Mouse (Mus musculus): ENCODE results near the gene Lpar3. TPM values are rescaled to one million over a fixed set of nuclear protein-coding genes. Genes with fewer than 3 reads are reported as not detected.

Lpar3 gene
- polyA plus RNA-seq, 1 experiment from 2014 or later = 0.83 TPM

DNA sequence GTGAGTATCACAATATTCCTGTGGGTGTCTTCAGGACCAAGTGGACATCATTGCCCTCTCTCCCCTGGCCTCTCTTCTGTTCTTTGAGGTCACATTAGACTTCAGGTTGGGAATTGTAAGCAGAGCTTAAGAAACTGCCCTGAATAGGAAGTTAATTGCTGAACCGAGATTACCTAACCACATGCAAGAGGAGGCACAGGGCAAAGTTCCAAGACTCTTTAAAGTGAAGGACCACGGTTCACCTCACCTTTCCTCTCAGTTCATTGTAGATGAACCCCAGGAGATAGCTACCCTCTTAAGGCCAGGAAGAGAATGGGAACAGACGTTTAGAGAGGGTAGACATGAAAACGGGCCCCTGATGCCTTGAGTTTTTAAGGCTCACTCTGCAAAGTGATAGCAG is 3.5 kb downstream of the Lpar3 start:
- Histone ChIP-seq H3K36me3 (ENCODE audit: control insufficient read depth, insufficient read depth, low read length) (no peaks in the 10 kb centered on the region), H3K9ac (ENCODE audit: low read depth, low read length) (no peak overlapping the region), H3K27ac (ENCODE audit: low read depth, low read length) (no peak overlapping the region), H3K4me1 (ENCODE audit: control insufficient read depth, insufficient read depth, low read length) (no peaks in the 10 kb centered on the region), H3K9me3 (ENCODE audit: control insufficient read depth, low read length) (no peaks in the 10 kb centered on the region), H3K4me2 (replicated peaks; ENCODE audit: low read depth, low read length) (no peak overlapping the region), H3K27me3 (ENCODE audit: control insufficient read depth, insufficient read depth, low read length) (peaks cover 34% of the 10 kb centered on the region), H3K4me3 (ENCODE audit: low read length) (no peak overlapping the region)
- WGBS = 70% methylated on average over 4 of the region's 4 CpGs
- ATAC-seq (ENCODE audit: low FRiP score, low TSS enrichment) = no peak

DNA sequence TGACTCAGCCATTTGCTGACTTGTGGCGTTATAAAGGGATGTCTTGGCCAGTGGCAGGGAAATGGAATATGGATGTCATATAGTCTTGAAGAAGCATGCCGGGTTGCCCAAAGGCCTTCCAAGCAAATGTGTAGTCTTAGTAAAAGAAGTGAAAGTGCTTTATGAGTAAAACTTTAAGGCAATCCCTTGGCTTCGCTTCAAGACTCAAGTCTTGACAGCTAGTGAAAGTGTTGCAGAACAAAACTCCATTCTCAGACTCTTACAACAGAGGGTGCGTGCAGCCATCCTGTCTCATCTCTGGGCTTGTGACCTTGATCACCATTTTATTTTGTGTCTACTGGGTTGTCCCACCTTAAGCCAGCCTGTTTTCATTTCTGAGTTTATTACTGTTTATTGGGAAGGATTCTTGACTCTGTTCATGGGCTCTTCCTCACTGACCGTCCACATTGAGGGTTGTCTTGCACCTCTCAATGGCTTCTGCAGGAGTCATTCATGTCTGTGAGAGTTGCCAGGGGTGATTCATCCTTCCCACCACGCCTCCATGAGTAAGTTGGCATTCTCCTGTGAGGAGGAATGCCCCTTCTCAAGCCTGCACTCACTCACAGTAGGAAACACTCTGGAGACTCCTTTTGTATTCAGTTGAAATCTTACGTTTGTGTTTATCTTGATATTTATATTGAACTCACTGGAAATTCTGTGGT is 4.4 kb downstream of the Lpar3 start:
- Histone ChIP-seq H3K4me2 (replicated peaks; ENCODE audit: low read depth, low read length) (no peak overlapping the region), H3K27ac (ENCODE audit: low read depth, low read length) (no peak overlapping the region)
- 84% methylated on average over 7 of the region's 7 CpGs for WGBS

DNA sequence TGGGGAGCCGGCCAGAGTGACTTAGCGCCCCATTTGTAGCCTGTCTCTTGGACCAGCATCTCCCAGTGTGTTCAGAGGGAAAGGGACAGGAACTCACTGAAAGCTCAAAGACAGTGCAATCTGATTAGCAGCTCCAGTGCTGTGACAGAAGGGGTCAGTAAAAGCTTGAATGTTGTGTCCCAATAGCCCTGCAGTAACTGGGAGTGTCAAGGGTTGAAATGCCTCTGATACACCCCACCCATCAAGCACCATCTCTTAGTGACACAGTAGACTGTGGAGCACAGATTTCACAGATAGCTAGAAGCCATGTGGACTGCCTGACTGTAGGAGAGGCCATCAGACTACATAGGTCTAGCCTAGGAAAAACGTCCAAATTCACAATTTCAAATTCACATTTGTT is 6.7 kb downstream of the Lpar3 start:
- Histone ChIP-seq H3K27me3 (ENCODE audit: control insufficient read depth, insufficient read depth, low read length) (peaks cover 5% of the 10 kb centered on the region; the same call in 1 of the 2 replicates), H3K36me3 (ENCODE audit: control insufficient read depth, insufficient read depth, low read length) (no peaks in the 10 kb centered on the region), H3K4me2 (replicated peaks; ENCODE audit: low read depth, low read length) (no peak overlapping the region), H3K9ac (ENCODE audit: low read depth, low read length) (no peak overlapping the region), H3K9me3 (ENCODE audit: control insufficient read depth, low read length) (no peaks in the 10 kb centered on the region), H3K4me3 (ENCODE audit: low read length) (no peak overlapping the region), H3K4me1 (ENCODE audit: control insufficient read depth, insufficient read depth, low read length) (no peaks in the 10 kb centered on the region), H3K27ac (ENCODE audit: low read depth, low read length) (no peak overlapping the region)
- ATAC-seq (ENCODE audit: low FRiP score, low TSS enrichment) = no peak
- 41% methylated on average over 3 of the region's 3 CpGs for WGBS

More for the DNA sequence above, 4.4 kb downstream of the Lpar3 start:
- Histone ChIP-seq H3K9ac (ENCODE audit: low read depth, low read length) (no peak overlapping the region), H3K4me3 (ENCODE audit: low read length) (no peak overlapping the region), H3K4me1 (ENCODE audit: control insufficient read depth, insufficient read depth, low read length) (no peaks in the 10 kb centered on the region), H3K9me3 (ENCODE audit: control insufficient read depth, low read length) (no peaks in the 10 kb centered on the region), H3K27me3 (ENCODE audit: control insufficient read depth, insufficient read depth, low read length) (peaks cover 27% of the 10 kb centered on the region), H3K36me3 (ENCODE audit: control insufficient read depth, insufficient read depth, low read length) (no peaks in the 10 kb centered on the region)
- ATAC-seq (ENCODE audit: low FRiP score, low TSS enrichment) = no peak

DNA sequence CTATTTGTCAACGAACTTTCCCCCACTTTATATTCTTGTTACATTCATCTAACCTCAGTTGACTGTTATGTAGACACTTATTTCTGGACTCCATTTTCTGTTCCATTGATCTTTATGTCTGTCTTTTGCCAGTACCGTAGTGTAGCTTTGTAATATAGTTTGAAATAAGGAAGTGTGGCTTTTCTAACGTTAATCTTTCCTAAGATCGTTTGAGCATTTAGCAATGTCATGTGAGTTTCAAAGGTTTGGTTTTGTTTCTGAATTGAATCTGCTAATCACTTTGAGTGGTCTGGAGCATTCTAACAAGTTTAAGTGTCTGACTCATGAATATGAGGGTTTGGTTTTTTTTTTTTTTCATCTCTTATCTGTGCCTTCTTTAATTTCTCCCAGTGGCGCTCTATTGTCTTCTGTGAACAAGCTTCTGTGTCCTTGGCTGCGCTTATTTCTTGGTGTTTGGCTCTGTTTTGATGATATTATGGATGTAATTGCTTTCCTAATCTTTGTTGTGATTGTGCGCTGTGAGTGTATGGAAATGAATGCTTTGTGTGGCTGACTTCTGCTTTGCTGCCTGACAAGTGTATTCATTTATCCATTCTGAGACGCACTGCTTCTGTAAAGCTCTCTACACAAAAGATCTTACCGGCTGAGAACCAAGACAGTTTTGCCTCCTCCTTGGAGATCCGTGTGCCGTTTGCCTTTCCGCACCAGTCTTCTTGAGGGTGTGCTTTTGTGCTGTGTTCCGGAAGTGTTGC is 8.0 kb downstream of the Lpar3 start:
- H3K4me3 ChIP-seq (ENCODE audit: low read length) = no peak overlapping the region

DNA sequence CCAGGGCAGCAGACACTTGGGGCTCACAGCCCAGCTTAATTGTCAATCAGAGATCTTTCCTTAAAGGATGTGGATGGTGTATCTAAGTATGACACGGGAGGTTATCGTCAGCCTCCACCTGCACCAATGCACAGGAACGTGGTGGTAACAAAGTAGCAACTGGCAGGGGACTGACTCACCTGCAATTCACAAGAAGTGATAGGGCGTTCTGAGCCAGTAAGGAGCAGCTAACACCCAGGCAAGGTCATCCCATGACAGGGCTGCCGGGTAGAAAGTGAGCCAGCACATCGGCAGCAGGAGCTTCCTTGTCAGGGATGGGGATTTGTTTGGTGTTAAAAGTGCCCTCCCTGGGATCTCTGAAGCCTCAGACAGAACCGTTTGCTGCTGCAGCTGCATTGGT is 11.9 kb downstream of the Lpar3 start:
- no peaks in the 10 kb centered on the region for H3K27me3 ChIP-seq (ENCODE audit: control insufficient read depth, insufficient read depth, low read length)
- WGBS = 56% methylated on average over 7 of the region's 7 CpGs
- ATAC-seq (ENCODE audit: low FRiP score, low TSS enrichment) = no peak
- H3K9me3 ChIP-seq (ENCODE audit: control insufficient read depth, low read length) = no peaks in the 10 kb centered on the region
- H3K4me2 ChIP-seq (replicated peaks; ENCODE audit: low read depth, low read length) = no peak overlapping the region
- no peak overlapping the region for H3K9ac ChIP-seq (ENCODE audit: low read depth, low read length)
- H3K4me1 ChIP-seq (ENCODE audit: control insufficient read depth, insufficient read depth, low read length) = no peaks in the 10 kb centered on the region
- no peaks in the 10 kb centered on the region for H3K36me3 ChIP-seq (ENCODE audit: control insufficient read depth, insufficient read depth, low read length)
- no peak overlapping the region for H3K27ac ChIP-seq (ENCODE audit: low read depth, low read length)
- no peak overlapping the region for H3K4me3 ChIP-seq (ENCODE audit: low read length)

More for the DNA sequence above, 8.0 kb downstream of the Lpar3 start:
- Histone ChIP-seq H3K4me1 (ENCODE audit: control insufficient read depth, insufficient read depth, low read length) (no peaks in the 10 kb centered on the region), H3K27ac (ENCODE audit: low read depth, low read length) (no peak overlapping the region), H3K36me3 (ENCODE audit: control insufficient read depth, insufficient read depth, low read length) (no peaks in the 10 kb centered on the region), H3K27me3 (ENCODE audit: control insufficient read depth, insufficient read depth, low read length) (no peaks in the 10 kb centered on the region; the same call in 1 of the 2 replicates), H3K9me3 (ENCODE audit: control insufficient read depth, low read length) (no peaks in the 10 kb centered on the region), H3K4me2 (replicated peaks; ENCODE audit: low read depth, low read length) (no peak overlapping the region), H3K9ac (ENCODE audit: low read depth, low read length) (no peak overlapping the region)
- no peak for ATAC-seq (ENCODE audit: low FRiP score, low TSS enrichment)
- WGBS = 92% methylated on average over 13 of the region's 13 CpGs

DNA sequence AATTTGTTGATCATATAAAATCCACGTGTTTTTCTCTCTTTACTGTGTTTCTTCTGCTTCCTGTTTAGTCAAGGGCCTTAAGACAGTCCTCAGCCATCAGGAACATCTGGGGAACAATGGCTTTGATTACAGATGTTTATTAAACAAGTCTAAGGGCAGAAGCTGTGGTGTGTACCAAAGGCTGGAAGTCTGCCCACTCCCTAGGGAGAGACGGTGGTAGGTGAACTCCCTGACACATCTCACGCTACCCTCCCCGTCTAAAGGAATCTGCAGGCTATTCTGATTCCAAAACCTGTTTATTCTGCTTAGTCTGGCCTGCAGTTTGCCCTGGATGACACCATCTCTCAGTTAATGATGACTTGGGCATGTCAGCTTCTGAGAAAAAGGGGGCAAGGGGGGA is 13.0 kb downstream of the Lpar3 start:
- Histone ChIP-seq H3K27ac (ENCODE audit: low read depth, low read length) (no peak overlapping the region), H3K4me3 (ENCODE audit: low read length) (no peak overlapping the region), H3K9ac (ENCODE audit: low read depth, low read length) (no peak overlapping the region), H3K9me3 (ENCODE audit: control insufficient read depth, low read length) (no peaks in the 10 kb centered on the region), H3K4me1 (ENCODE audit: control insufficient read depth, insufficient read depth, low read length) (no peaks in the 10 kb centered on the region), H3K27me3 (ENCODE audit: control insufficient read depth, insufficient read depth, low read length) (no peaks in the 10 kb centered on the region), H3K4me2 (replicated peaks; ENCODE audit: low read depth, low read length) (no peak overlapping the region), H3K36me3 (ENCODE audit: control insufficient read depth, insufficient read depth, low read length) (no peaks in the 10 kb centered on the region)
- ATAC-seq (ENCODE audit: low FRiP score, low TSS enrichment) = no peak
- 57% methylated on average over 4 of the region's 4 CpGs for WGBS

DNA sequence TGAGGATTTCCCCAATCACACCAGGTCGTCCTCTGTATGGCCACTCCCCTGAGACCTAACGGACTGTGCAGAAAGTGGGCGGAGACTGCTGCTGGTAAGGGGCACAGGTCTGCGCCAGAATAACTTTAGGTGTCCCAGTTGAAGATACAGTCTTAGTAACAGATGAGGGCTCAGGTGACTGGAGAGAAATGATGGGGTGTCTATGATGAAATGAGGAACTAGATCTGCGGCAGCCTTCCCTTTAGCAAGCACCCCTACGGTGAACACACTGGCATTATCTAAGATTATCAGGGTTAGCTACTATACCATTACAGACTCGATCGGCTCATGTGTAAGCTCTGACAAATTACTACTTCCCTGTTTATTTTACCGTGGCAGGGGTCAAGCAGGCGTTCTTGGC is 13.8 kb downstream of the Lpar3 start:
- Histone ChIP-seq H3K4me2 (replicated peaks; ENCODE audit: low read depth, low read length) (no peak overlapping the region), H3K9me3 (ENCODE audit: control insufficient read depth, low read length) (no peaks in the 10 kb centered on the region), H3K4me3 (ENCODE audit: low read length) (no peak overlapping the region), H3K27me3 (ENCODE audit: control insufficient read depth, insufficient read depth, low read length) (no peaks in the 10 kb centered on the region), H3K36me3 (ENCODE audit: control insufficient read depth, insufficient read depth, low read length) (no peaks in the 10 kb centered on the region), H3K27ac (ENCODE audit: low read depth, low read length) (no peak overlapping the region), H3K9ac (ENCODE audit: low read depth, low read length) (no peak overlapping the region), H3K4me1 (ENCODE audit: control insufficient read depth, insufficient read depth, low read length) (no peaks in the 10 kb centered on the region)
- 70% methylated on average over 10 of the region's 10 CpGs for WGBS
- no peak for ATAC-seq (ENCODE audit: low FRiP score, low TSS enrichment)

DNA sequence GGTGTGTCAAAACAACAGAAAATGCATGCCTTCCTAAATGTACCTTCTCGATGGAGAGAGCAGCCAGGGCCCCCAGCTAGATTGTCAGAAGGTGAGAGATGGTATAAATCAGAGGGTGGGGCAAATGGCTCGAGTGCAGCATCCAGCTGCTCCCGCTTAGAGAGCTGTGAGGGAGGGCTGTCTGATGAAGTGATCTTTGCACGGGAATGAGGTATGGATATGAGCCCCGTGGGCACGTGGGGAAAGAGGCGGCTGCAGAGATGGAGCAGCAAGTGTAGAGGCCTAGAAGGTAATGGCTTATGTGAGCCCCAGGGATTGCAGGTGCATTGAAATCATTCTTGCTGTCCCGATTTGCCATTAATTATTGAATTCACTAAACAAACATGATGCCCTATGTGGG is 15.5 kb downstream of the Lpar3 start:
- Histone ChIP-seq H3K4me1 (ENCODE audit: control insufficient read depth, insufficient read depth, low read length) (no peaks in the 10 kb centered on the region), H3K4me3 (ENCODE audit: low read length) (no peak overlapping the region), H3K27ac (ENCODE audit: low read depth, low read length) (no peak overlapping the region), H3K9me3 (ENCODE audit: control insufficient read depth, low read length) (no peaks in the 10 kb centered on the region), H3K27me3 (ENCODE audit: control insufficient read depth, insufficient read depth, low read length) (0 out of 2 replicates have a peak, but pooled peaks cover 4% of the 10 kb centered on the region), H3K36me3 (ENCODE audit: control insufficient read depth, insufficient read depth, low read length) (no peaks in the 10 kb centered on the region), H3K4me2 (replicated peaks; ENCODE audit: low read depth, low read length) (no peak overlapping the region), H3K9ac (ENCODE audit: low read depth, low read length) (no peak overlapping the region)
- WGBS = 26% methylated on average over 8 of the region's 8 CpGs
- ATAC-seq (ENCODE audit: low FRiP score, low TSS enrichment) = no peak

DNA sequence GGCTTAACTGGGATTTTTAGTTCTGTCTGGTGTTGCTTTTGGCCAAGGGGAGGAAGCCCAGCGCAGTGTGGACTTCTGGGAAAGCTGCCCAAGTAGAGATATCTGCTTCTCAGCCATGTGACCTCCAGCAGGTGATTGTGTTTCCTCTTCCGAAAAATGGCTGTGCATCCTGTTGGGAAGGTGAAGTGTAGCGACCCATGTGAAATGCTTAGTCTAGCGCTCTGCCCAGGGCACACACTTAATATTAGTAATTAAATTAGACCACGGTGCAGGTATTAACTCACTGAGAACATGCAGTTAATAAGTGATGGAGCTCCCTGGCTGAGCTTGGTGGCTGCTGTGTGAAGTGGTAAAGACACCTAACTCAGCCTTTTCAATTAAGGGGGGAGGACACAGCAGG is 16.9 kb downstream of the Lpar3 start:
- Histone ChIP-seq H3K4me1 (ENCODE audit: control insufficient read depth, insufficient read depth, low read length) (no peaks in the 10 kb centered on the region), H3K9ac (ENCODE audit: low read depth, low read length) (no peak overlapping the region), H3K4me2 (replicated peaks; ENCODE audit: low read depth, low read length) (no peak overlapping the region), H3K27me3 (ENCODE audit: control insufficient read depth, insufficient read depth, low read length) (0 out of 2 replicates have a peak, but pooled peaks cover 4% of the 10 kb centered on the region), H3K36me3 (ENCODE audit: control insufficient read depth, insufficient read depth, low read length) (no peaks in the 10 kb centered on the region), H3K27ac (ENCODE audit: low read depth, low read length) (no peak overlapping the region), H3K4me3 (ENCODE audit: low read length) (no peak overlapping the region), H3K9me3 (ENCODE audit: control insufficient read depth, low read length) (no peaks in the 10 kb centered on the region)
- WGBS = 56% methylated on average over 5 of the region's 5 CpGs
- ATAC-seq (ENCODE audit: low FRiP score, low TSS enrichment) = peak; percentile 75

Data from kidney, embryonic 14.5 days (tissue).